Mouse (Mus musculus): ENCODE data around the gene Lef1.
A peak's percentile ranks its signal among the peaks of the same experiment; 100 is the strongest.

Gene Lef1

DNA sequence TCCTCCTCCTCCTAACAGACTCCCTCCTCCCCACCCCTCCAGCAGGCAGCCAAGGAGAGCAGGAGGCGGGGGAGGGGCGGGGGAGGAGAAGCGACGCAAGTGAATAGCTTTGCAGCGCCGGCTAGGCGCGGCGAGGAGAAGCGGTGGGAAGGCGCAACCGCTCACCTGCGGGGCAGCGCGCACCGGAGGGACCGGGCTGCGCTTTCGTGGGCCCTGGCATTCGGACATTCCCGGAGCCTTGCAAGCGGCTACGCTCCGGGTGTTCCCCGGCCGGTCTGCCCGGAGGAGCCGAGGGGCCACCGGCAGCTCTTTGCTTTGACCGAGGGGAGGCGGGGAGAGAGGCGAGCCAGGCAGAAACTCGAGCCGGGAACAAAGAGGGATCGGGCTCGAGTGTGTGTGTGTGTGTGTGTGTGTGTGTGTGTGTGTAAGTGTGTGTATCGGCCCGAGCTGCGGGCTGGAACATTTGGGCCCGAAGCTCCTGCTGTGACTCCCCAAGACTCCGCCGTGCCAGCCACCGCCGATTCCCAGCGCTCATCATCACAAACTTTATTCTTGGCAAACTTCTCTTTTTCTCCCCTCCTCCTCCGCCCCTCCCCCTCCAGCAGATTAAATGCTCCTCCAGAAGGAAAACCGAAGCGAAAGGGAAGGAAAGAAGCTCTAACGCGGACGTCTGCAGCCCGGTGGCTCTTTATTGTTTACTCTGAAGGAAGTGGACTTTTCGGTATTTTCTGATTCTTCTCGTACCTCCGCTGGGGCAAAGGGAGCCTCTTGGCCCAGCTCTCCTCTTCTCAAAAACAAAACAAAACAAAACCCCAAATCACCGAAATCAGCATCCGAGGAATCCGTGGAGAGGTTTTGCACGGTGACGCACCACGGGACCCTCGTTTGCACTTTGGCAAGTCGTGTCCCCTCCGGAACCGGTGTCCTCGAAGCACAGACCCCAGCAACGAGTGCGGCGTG is at the start of gene Lef1:
Gene Lef1 (plus strand): TSS at position 281 of the 960 bp plus-strand sequence.
- peak; percentile 41 for DNase-seq

GRCm38 (mm10) chr3:131065001-131065400 is 45.3 kb upstream of the Lef1 start:
- no peak for DNase-seq

DNA sequence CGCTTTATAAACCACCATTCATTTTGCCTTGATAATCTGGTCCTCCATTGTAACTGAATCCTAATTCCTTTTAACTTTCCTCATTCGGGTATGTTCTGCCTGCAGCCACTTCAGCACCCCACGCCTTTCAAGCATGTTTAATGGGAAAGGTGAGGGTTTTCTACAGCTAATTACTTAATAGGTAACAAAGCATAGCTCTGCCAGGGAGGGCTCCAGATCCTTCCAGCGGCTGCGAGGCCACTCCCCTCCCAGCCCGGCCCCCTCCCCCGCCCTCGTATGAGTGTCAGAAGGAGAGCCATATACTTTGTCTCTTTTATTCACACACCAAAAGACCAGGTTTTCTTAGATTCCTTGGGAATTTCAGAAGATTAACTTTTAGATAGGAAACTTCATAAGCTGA is 44.1 kb upstream of the Lef1 start:
- DNase-seq, result no peak

GRCm38 (mm10) chr3:131068000-131068399 is 42.3 kb upstream of the Lef1 start:
- no peak for DNase-seq

GRCm38 (mm10) chr3:131070210-131070609 is 40.1 kb upstream of the Lef1 start:
- DNase-seq, result no peak

DNA sequence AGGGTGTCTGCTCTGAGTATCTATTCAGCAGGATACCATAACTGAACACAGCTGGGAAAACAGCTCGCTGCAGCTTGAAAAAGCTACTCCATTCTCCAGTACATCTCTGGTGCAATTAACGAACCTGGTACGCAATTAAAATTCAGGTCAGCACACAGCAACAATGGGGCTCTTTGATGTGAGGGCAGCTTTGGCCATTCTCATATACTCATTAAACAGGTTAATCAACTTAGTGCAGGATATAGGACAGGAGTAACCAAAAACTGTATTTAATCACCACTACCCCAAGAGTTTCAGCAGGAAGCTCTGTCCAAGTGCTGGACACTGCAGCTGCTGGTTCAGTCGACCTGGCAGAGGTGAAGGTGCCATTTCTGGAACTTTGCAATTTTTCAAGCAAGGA is 37.6 kb upstream of the Lef1 start:
- no peak for DNase-seq

GRCm38 (mm10) chr3:131073946-131074345 is 36.3 kb upstream of the Lef1 start:
- no peak for DNase-seq

DNA sequence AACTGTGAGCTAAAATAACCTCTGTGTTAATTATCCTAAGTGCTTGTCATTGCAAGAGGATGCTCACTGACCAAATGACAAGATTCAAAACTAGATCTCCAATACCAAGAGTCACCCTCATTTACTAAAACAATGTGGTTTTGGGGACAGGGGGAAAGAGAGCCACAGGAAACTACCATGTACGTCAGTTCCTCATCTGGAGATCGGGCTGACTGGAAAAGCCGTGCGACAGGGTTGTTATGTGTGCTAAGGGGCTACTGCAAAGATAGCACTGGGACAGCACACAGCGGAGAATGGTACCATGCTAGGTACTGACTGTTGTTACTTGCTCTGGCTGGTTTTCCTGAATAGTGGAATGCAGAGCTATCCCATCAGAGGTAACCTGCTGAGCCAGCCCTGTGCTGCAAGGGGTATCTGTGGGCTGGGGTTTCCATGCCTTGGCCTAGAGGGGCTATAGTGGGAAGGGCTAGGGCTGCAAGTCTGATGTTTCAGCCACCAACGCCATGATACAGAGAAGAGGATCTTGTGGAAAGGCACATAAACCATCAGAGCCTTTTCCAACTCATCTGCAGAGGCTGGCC is 32.1 kb upstream of the Lef1 start:
- DNase-seq, result no peak

GRCm38 (mm10) chr3:131078719-131079118 is 31.6 kb upstream of the Lef1 start:
- no peak for DNase-seq

- no peak for DNase-seq
Observed at GRCm38 (mm10) chr3:131083722-131084121, 26.5 kb upstream of the Lef1 start.

GRCm38 (mm10) chr3:131084718-131085561 is 25.3 kb upstream of the Lef1 start:
- no peak for DNase-seq

- DNase-seq, result no peak
Observed at GRCm38 (mm10) chr3:131085978-131086377, 24.3 kb upstream of the Lef1 start.

DNA sequence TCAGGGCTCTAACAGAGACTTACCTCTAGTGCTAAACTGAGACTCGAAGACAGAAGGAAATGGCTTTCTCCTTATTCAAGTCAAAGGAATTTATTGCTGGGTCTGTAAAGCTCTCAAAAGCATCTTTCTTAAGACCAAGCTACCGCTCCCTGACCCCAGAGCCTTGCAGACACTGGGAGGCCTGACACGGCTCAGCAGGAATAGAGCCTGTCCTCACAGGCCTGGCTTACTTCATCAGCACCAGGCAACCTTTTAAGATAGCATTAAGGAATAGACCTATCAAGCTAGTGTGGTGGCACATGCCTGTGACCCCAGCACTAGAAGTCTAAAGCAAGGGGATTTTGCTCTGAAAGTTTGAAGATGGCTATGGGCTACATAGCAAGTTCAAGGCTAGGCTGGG is 20.6 kb upstream of the Lef1 start:
- DNase-seq, result no peak

DNA sequence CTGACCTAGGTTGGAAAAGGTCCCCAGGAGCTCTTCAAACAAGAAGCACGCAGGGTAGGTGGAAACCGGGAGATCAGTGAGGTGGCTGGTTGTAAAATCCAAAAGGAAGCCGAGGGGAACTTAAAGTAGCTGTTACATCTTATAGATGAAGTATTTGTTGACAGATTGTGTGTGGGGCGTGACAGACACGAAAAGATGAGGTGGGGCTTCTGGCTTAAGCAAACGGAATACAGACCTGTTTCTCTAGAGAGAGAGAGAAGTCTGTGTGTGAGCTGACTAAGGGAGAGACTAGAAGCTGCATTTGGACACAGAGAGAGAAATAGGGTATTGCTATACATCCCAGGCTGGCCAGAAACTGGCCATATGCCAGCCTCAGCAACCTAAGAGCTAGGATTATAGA is 18.2 kb upstream of the Lef1 start:
- DNase-seq, result no peak

- DNase-seq, result no peak
Observed at GRCm38 (mm10) chr3:131093736-131094135, 16.5 kb upstream of the Lef1 start.

GRCm38 (mm10) chr3:131096105-131096504 is 14.2 kb upstream of the Lef1 start:
- DNase-seq, result no peak

GRCm38 (mm10) chr3:131102191-131102774 is 8.0 kb upstream of the Lef1 start:
- DNase-seq, result no peak

GRCm38 (mm10) chr3:131105362-131105761 is 4.9 kb upstream of the Lef1 start:
- no peak for DNase-seq

DNA sequence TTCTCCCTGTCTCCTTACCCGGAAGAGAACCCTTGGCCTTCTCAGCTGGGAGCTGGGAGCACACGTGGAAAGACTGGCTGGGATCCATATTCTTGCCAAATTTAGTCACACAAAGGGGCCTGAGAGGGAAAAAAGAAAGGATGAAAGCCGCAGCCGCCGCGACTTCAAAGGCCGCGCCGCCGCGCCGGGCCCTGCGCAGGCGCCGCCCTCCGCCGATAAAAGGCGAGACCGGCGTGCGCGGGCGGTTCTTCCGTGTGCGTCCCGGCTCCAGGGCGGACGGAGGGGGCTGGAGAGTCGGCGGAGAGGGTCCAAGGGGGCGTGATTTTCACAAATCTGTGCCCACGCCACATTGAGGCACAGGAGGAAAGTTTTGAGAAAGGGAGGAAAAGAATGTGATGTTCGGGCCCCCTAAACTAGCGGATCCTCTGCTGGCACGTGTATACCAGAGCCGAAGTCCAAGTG is 4.3 kb upstream of the Lef1 start:
- DNase-seq, result peak; percentile 25

- DNase-seq, result no peak
Observed at GRCm38 (mm10) chr3:131106451-131107291, 3.6 kb upstream of the Lef1 start.

DNA sequence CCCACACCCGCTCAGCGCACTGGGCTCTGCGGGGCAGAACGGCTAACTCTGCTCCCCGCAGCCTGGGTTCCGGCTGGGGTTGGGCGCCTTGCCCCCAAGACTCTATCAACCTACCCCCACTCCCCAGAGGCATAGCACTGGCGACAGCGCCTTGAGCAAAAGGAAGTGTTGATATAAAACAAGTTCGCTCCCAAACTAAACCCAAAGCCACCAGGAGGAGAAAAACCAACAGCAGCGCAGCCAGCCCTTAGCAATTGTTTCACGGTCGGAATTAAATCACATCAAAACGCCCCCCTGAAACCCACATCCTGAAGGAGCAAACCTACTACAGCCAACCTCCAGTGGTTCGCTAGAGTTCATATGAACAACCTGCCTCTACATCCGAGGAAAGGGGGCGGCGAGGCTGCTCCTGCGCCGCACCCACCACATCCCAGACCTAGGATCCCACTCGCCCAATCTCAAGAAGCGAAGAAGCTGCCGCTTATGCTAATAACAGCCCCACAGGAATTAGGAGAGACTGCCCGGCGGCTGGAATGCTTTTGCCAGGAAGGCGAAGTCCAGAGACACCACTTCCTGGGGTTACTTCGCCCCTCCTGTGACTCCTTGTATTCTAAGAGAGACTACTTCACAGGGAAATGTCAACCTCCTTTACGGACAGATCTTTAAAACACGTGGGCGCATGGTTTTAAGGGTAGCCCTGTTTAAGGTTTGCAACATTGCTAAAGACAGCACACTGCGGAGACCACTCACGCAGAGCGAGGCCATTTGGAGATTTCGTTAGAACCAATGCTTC is 2.8 kb upstream of the Lef1 start:
- DNase-seq, result no peak
